Mouse (Mus musculus) midbrain, embryonic 14.5 days (tissue): Measurements from ENCODE around the gene Hoxb4. TPM values are rescaled to one million over a fixed set of nuclear protein-coding genes. Genes with fewer than 3 reads are reported as not detected.
A peak's percentile ranks its signal among the peaks of the same experiment; 100 is the strongest.

Experiments
- ATAC-seq: fragments of 200-750 bp; cut with Nextera tagmentation; 2 replicates; pipeline ENCODE4 v1.8.0; 2017; ENCODE audit warnings: moderate number of reproducible peaks, moderate library complexity; ENCODE audit not compliant: low FRiP score, low TSS enrichment
- DNase-seq: peaks from one replicate; pipeline ENCODE4 v3.0.0-alpha.2; 2015
- H3K27ac ChIP-seq: fragments of 300-500 bp; sonication (generic); replicated peaks from 2 replicates; pipeline ENCODE4 v1.5.1; 2014; ENCODE audit warnings: mild to moderate bottlenecking, low read depth, low read length, moderate library complexity
- H3K27me3 ChIP-seq: fragments of 300-500 bp; sonication (generic); 2 replicates; pipeline ENCODE4 v1.6.1; 2014; ENCODE audit warnings: low read length, control low read depth, mixed read lengths; ENCODE audit not compliant: control insufficient read depth, insufficient read depth
- H3K36me3 ChIP-seq: fragments of 300-500 bp; sonication (generic); 2 replicates; pipeline ENCODE4 v1.6.1; 2014; ENCODE audit warnings: low read length, control low read depth; ENCODE audit not compliant: control insufficient read depth, insufficient read depth
- H3K4me1 ChIP-seq: fragments of 300-500 bp; sonication (generic); 2 replicates; pipeline ENCODE4 v1.6.1; 2014; ENCODE audit warnings: mild to moderate bottlenecking, antibody characterized with exemption, low read length, control low read depth; ENCODE audit not compliant: control insufficient read depth, insufficient read depth
- H3K4me2 ChIP-seq: fragments of 300-500 bp; sonication (generic); 2 replicates; pipeline ENCODE4 v1.6.1; 2014; ENCODE audit warnings: mild to moderate bottlenecking, low read length, moderate library complexity
- H3K4me3 ChIP-seq: fragments of 300-500 bp; sonication (generic); replicated peaks from 2 replicates; pipeline ENCODE4 v1.5.1; 2014; ENCODE audit warnings: low read depth, low read length
- H3K9ac ChIP-seq: fragments of 300-500 bp; sonication (generic); replicated peaks from 2 replicates; pipeline ENCODE4 v1.6.1; 2014; ENCODE audit warnings: mild to moderate bottlenecking, low read length, moderate library complexity
- H3K9me3 ChIP-seq: fragments of 300-500 bp; sonication (generic); 2 replicates; pipeline ENCODE4 v1.6.1; 2016; ENCODE audit warnings: low read length, control low read depth, mixed read lengths; ENCODE audit not compliant: control insufficient read depth
- WGBS: fragments of 180-500 bp; shearing (Covaris S2); extraction: QIAGEN DNeasy Blood & Tissue Kit; methylation state at CpG from one replicate; pipeline ENCODE4 v1.1.7; 2014; 5-methylcytosine and 5-hydroxymethylcytosine counted together
- polyA plus RNA-seq: library from polyadenylated mRNA; unstranded; fragments of >200 nt; fragmentation: Nextera tagmentation; extraction: Ambion mirVana; gene quantifications from 2 replicates; pipeline ENCODE4 v1.2.1, GENCODE M21; 2014

Gene Hoxb4
- polyA plus RNA-seq, 1 experiment from 2014 or later = not detected

DNA sequence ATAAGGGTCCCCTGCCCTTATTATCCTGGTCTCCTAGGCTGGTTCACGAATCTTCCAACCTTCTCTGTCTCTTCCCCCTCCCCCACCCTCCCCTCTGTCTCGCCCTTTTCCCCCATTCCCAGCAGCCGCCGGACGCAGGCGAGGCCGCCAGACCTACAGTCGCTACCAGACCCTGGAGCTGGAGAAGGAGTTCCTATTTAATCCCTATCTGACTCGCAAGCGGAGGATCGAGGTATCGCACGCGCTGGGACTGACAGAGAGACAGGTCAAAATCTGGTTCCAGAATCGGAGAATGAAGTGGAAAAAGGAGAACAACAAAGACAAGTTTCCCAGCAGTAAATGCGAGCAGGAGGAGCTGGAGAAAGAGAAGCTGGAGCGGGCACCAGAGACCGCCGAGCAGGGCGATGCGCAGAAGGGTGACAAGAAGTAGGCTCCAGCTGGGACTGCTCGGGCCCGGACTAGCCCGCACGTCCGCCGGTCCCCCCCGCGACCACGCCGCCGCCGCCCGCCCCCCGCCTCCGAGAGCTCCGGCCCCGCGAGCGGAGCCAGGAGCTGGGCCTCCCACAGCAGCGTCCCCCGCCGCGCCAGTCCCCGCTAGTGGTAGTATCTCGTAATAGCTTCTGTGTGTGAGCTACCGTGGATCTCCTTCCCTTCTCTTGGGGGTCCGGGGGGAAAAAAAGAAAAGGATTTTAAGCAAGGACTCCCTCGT, 33.9 kb upstream of the Hoxb4 start:
- no peak for ATAC-seq
- H3K36me3 ChIP-seq = no peaks in the 10 kb centered on the region
- peaks cover 99% of the 10 kb centered on the region for H3K27me3 ChIP-seq
- peak overlapping the region; percentile 40 for H3K4me2 ChIP-seq
- under 1% methylated on average over 49 of the region's 49 CpGs for WGBS
- peak overlapping the region; percentile 12; the same call in 1 of the 2 replicates for H3K4me3 ChIP-seq
- H3K9me3 ChIP-seq = no peaks in the 10 kb centered on the region
- 0 out of 2 replicates have a peak, but pooled peaks cover 2% of the 10 kb centered on the region for H3K4me1 ChIP-seq
- H3K9ac ChIP-seq = no peak overlapping the region
- DNase-seq = peak; percentile 68
- H3K27ac ChIP-seq = no peak overlapping the region

DNA sequence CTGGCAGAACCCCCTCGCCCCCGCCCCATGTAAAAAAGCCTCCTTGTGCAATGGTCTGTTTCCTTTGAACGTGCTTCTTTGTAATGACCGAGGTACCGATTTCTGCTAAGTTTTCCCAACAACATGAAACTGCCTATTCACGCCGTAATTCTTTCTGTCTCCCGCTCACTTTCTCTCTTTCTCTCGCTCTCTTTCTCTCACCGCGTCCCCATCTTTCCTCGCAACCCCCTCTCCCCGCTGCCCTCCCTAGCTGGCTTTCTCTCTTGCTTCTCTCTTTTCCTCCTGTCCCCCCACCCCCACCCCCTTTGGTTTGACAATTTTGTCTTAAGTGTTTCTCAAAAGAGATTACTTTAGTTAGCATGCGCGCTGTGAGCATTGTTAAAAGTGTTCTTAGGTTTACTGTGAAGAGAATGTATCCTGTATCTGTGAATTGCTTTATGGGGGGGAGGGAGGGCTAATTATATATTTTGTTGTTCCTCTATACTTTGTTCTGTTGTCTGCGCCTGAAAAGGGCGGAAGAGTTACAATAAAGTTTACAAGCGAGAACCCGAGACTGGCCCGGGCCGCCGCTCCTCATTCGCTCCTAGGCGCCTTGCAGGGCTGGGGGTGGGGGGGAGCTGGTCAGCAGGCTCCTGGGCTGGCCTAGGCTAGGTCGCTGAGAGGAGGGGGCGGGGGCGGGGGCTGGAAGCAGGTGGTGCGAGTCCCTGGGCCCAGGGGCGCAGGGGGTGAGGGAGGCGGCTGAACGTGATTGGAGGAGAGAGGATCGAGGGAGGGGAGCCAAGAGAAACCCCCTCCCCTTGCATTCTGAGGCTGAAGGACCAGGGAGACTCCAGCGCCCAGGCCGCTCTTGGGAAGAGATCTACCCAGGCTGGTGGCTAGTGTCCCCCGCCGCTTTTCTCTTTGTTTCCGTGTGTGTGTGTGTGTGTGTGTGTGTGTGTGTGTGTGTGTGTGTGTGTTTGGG, 33.0 kb upstream of the Hoxb4 start:
- H3K9ac ChIP-seq = no peak overlapping the region
- peak overlapping the region; percentile 12; the same call in 1 of the 2 replicates for H3K4me3 ChIP-seq
- H3K36me3 ChIP-seq = no peaks in the 10 kb centered on the region
- H3K27ac ChIP-seq = no peak overlapping the region
- ATAC-seq = no peak
- no peak for DNase-seq
- WGBS = 1% methylated on average over 35 of the region's 37 CpGs
- H3K4me1 ChIP-seq = 0 out of 2 replicates have a peak, but pooled peaks cover 2% of the 10 kb centered on the region
- no peaks in the 10 kb centered on the region for H3K9me3 ChIP-seq
- H3K4me2 ChIP-seq = peak overlapping the region; percentile 40
- H3K27me3 ChIP-seq = peaks cover 99% of the 10 kb centered on the region

DNA sequence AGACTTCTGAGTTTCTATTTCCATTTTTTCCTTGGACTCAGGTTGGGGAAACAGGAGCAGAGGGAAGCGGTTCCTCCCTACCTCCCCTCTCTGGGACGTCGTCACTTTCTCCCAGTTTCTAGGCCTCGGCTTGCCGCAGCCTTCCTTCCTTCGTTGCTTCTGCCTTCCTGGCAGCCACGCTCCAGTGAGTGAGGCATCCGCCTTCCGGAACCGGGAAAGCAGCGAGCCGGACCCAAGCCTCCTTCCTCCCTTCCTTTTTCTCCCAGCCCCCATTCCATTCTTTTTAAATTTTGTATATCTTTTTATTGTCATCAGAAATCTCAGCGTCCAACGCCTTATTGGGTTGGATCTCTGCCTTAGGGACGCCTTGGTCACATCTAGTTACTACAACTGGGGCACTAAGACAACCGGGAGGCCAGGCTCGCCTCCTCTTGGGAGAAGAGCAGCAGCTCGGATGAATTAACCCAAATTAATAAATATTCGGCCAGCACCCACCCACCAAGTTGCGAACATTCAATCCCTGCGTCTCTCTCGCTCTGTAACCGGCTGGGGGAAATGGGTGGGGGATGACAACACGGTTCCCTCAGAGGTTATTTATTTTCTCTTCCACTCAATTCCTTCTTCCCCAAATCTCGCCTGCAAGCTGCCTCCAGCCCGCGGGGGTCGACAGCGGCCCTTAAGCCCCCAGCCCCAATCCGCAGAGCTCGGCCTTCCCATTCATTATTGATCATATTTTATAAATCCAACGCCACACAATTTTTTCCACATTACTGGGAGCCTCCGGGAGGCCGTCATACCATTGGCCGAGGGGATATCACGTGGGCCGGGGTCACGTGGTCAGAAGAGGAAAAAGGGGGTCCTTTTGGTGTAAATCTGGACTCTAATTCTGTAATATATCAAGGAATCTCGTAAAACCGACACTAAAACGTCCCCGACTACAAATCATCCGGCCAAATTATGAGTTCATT, 32.0 kb upstream of the Hoxb4 start, which contains the start of gene Hoxb7:
Hoxb7 (plus strand) TSS at position 853 of the 968 bp plus-strand sequence.
- peaks cover 99% of the 10 kb centered on the region for H3K27me3 ChIP-seq
- H3K9ac ChIP-seq = no peak within 1 kb of the TSS
- H3K4me1 ChIP-seq = 0 out of 2 replicates have a peak, but pooled peaks cover 2% of the 10 kb centered on the region
- no peaks in the 10 kb centered on the region for H3K9me3 ChIP-seq
- H3K36me3 ChIP-seq = no peaks in the 10 kb centered on the region
- DNase-seq (no peak), ATAC-seq (no peak)
- H3K27ac ChIP-seq = no peak within 1 kb of the TSS
- no peak within 1 kb of the TSS for H3K4me2 ChIP-seq
- 2% methylated on average over 43 of the region's 43 CpGs for WGBS
- H3K4me3 ChIP-seq = no peak within 1 kb of the TSS

DNA sequence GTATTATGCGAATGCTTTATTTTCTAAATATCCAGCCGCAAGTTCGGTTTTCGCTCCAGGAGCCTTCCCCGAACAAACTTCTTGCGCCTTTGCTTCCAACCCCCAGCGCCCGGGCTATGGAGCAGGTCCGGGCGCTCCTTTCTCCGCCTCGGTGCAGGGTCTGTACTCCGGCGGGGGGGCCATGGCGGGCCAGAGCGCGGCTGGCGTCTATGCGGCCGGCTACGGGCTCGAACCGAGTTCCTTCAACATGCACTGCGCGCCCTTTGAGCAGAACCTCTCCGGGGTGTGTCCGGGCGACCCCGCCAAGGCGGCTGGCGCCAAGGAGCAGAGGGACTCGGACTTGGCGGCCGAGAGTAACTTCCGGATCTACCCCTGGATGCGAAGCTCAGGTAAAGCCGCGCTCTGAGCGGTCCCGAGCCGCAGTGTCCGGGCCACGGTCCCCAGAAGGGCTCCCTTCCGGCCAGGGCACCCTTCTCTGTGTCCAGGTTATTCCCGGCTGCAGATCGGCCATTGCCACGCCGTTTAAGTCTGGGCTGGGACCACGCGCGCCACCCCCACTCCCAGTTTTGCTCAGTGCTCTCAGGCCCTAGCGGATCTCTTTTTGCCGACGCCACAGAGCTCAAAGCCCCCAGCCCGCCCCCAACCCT, 31.2 kb upstream of the Hoxb4 start:
- Histone ChIP-seq H3K4me1 (0 out of 2 replicates have a peak, but pooled peaks cover 2% of the 10 kb centered on the region), H3K36me3 (no peaks in the 10 kb centered on the region), H3K4me2 (no peak overlapping the region), H3K4me3 (no peak overlapping the region), H3K27me3 (peaks cover 97% of the 10 kb centered on the region), H3K9me3 (no peaks in the 10 kb centered on the region), H3K27ac (no peak overlapping the region), H3K9ac (no peak overlapping the region)
- no peak for DNase-seq
- ATAC-seq = no peak
- WGBS = 1% methylated on average over 55 of the region's 55 CpGs

DNA sequence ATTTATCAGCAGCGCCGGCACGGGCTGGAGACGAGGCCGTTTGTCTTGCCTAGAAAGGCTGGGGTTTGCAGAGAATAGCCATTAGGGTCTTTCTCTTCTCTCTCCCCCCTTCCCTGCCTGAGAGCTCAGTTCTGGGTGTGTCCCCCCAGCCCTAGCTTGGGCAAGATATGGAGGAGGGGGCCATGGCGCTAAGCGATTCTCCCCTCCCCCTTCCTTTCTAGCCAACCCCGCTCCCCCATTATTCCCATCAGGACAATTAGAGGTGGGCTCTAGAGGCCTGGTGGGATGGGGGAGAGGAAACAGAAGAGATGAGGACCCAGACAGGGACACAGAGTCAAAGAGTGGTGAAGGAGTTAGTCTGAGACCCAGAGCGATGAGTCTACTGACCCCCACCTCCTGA, 30.7 kb upstream of the Hoxb4 start:
- Histone ChIP-seq H3K27ac (no peak overlapping the region), H3K9me3 (no peaks in the 10 kb centered on the region), H3K27me3 (peaks cover 97% of the 10 kb centered on the region), H3K36me3 (no peaks in the 10 kb centered on the region), H3K9ac (no peak overlapping the region), H3K4me1 (0 out of 2 replicates have a peak, but pooled peaks cover 2% of the 10 kb centered on the region), H3K4me3 (no peak overlapping the region), H3K4me2 (no peak overlapping the region)
- DNase-seq (no peak), ATAC-seq (no peak)
- WGBS = under 1% methylated on average over 9 of the region's 9 CpGs

DNA sequence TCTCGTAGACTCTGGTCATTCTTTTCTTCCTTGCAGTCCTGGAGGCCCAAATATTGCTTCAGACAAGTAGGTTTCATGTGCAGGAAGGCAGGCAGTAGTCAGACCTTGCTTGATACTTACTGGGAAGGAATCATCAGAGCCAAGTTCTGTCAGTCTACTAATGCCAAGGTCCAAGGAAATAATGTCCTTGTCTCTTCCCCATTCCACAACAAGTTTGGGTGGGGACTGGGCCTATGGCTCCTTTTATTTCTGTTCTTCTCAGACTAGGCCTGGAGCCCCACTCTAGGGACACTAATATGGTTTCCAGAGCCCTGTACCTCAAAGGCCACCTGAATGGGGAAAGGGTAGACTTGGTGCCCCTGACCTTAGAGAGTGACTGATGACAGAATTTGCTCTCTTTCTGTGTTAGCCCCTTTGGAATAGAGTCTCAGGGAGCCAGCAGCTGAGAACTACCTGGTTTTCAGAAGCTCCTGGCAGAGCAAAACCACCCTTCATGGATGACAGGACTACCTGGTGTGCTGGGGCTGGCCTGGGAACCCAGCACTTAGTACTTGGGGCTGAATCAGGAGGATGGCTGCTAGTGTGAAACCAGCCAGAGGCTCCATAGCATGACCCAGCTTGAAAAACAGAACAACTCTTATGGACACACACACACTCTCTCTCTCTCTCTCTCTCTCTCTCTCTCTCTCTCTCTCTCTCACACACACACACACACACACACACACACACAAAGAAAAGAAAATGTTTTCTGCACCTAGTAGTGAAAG, 29.4 kb upstream of the Hoxb4 start:
- ATAC-seq = no peak
- H3K4me3 ChIP-seq = no peak overlapping the region
- 0 out of 2 replicates have a peak, but pooled peaks cover 2% of the 10 kb centered on the region for H3K4me1 ChIP-seq
- no peaks in the 10 kb centered on the region for H3K9me3 ChIP-seq
- no peak overlapping the region for H3K4me2 ChIP-seq
- no peak overlapping the region for H3K27ac ChIP-seq
- DNase-seq = no peak
- peaks cover 97% of the 10 kb centered on the region for H3K27me3 ChIP-seq
- H3K9ac ChIP-seq = no peak overlapping the region
- WGBS = 14% methylated on average over 1 of the region's 1 CpGs
- no peaks in the 10 kb centered on the region for H3K36me3 ChIP-seq

DNA sequence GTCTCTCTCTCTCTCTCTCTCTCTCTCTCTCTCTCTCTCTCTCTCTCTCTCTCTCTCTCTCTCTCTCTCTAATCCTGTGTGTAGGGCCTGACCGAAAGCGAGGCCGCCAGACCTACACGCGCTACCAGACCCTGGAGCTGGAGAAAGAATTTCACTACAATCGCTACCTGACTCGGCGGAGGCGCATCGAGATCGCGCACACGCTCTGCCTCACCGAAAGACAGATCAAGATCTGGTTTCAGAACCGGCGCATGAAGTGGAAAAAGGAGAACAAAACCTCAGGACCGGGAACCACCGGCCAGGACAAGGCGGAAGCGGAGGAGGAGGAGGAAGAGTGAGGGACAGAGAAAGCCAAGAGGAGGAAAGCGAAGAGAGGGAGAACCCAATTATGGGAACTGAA, 28.8 kb upstream of the Hoxb4 start:
- WGBS = 1% methylated on average over 21 of the region's 21 CpGs
- 0 out of 2 replicates have a peak, but pooled peaks cover 2% of the 10 kb centered on the region for H3K4me1 ChIP-seq
- H3K4me3 ChIP-seq = no peak overlapping the region
- no peak for ATAC-seq
- no peak overlapping the region for H3K9ac ChIP-seq
- no peaks in the 10 kb centered on the region for H3K36me3 ChIP-seq
- H3K27ac ChIP-seq = no peak overlapping the region
- peaks cover 97% of the 10 kb centered on the region for H3K27me3 ChIP-seq
- no peak overlapping the region for H3K4me2 ChIP-seq
- no peak for DNase-seq
- no peaks in the 10 kb centered on the region for H3K9me3 ChIP-seq
